19 mouse cellular contexts compared by ENCODE assay signal in genomic region chr8:26834604-26835003, GRCm38 (mm10).
"Had no signal": no experiment of that assay in that cellular context is flagged by ENCODE, and none has a peak within 500 bp of the region (broad histone marks: within the 10 kb centered on the region; RNA-seq: fewer than 3 reads in every experiment).

No protein-coding gene starts in this region.

- H3K9me3 ChIP-seq: liver, embryonic 15.5 days; lung, embryonic 15.5 days; midbrain, embryonic 12.5 days; neural tube, embryonic 12.5 days; stomach, embryonic 15.5 days had no signal

- H3K4me1 ChIP-seq: liver, embryonic 15.5 days had no signal

- H3K9ac ChIP-seq: liver, embryonic 15.5 days; liver, postnatal 0 days; lung, embryonic 15.5 days; midbrain, embryonic 12.5 days; neural tube, embryonic 12.5 days; stomach, embryonic 15.5 days had no signal

- H3K27ac ChIP-seq: liver, embryonic 15.5 days; lung, embryonic 15.5 days; midbrain, embryonic 12.5 days; neural tube, embryonic 12.5 days; stomach, postnatal 0 days had no signal

- H3K4me3 ChIP-seq: liver, embryonic 15.5 days; lung, embryonic 15.5 days; midbrain, embryonic 12.5 days; neural tube, embryonic 12.5 days; stomach, embryonic 15.5 days had no signal

- ATAC-seq: liver, postnatal 0 days; lung, postnatal 0 days had no signal

- H3K27me3 ChIP-seq: liver, embryonic 15.5 days; megakaryocyte, embryonic 14.5 days; midbrain, embryonic 12.5 days; neural tube, embryonic 12.5 days; stomach, embryonic 15.5 days had no signal

- H3K36me3 ChIP-seq: liver, embryonic 15.5 days; lung, embryonic 15.5 days; midbrain, embryonic 12.5 days; neural tube, embryonic 12.5 days; stomach, embryonic 15.5 days had no signal

- DNase-seq: liver, postnatal 0 days; lung, adult 2 months; lung, postnatal 14 days; lung, postnatal 36 days; midbrain, embryonic 14.5 days; right cerebral cortex, postnatal 14 days; right cerebral cortex, postnatal 4 days; spleen, adult 18-20 months; thymus, adult 2 months; thymus, postnatal 25 days; thymus, postnatal 4 days had no signal

- H3K4me2 ChIP-seq: liver, embryonic 15.5 days; lung, embryonic 15.5 days; midbrain, embryonic 12.5 days; neural tube, embryonic 12.5 days; stomach, embryonic 15.5 days had no signal
